Mouse (Mus musculus) T-helper 17 cell (primary cell): ENCODE data around the gene Syt9.

ENCODE experiments used
- in situ Hi-C, 2 experiments: fragments of 300-600 bp; cut with MboI, MseI; formaldehyde crosslinking; loops; 1 replicate in 1 of 2; 2 replicates in 1 of 2; pipeline ENCODE4 v1.15.1; 2025; ENCODE audit warnings: high pct_unique_total_duplicates in 2 of 2

Gene Syt9

DNA sequence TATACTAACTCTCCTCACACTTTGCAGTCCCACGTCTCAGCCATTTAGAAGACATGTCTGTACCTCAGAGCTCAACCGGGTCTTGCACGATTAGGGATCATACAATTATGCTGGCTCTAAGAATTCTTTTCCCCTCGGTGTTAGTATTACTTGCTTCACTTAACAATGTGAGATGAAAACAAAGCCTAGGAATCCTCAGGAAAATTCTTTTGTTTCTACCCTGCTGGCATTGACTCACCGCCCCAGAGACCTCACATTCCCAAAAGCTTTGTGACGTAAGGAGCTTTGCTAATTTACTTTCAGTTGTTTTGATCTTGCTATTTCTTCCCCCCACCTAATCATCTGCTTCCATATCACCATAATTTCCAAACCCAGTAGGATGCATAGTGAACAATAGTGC is 166.0 kb downstream of the Syt9 start:
- in situ Hi-C loops = no loop called here

DNA sequence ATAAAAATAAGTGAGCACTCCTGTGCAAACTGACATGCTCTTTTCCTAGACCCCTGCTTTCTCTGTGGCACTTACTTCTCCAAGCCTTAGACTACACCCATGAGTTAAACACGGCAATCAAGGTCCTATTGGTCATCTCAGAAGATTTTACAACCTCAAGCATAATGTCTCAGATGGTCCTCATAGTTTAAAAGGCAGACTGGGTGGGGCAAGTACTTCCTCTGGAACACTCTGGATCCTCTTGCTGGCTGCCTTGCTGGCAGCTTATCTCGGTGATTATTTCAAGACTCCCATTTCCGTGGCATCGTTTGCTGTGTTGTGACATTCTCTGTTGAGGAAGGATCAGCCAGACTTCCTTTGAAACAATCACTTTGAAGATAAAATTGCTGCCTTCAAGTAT is 169.5 kb downstream of the Syt9 start:
- in situ Hi-C loops = no loop called here

DNA sequence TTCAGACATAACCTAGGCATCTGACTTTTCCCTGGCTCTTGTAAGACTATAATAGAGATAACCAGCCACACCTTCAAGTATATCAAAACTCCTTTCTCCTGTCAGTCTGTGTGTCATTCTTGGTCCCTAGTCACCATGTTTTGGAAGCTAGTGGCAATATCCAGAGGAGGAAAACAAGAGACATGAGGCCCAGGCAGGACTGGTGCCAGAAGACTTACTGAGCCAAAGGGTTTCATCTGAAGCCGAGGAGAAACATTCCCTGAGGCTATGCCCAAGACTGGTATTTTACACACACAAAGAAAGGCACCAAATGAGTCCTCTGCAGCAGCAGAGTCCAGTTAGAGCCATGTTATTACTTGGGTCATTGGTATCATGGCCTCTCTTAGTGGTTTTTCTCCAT is 174.5 kb downstream of the Syt9 start:
- in situ Hi-C loops = no loop called here

DNA sequence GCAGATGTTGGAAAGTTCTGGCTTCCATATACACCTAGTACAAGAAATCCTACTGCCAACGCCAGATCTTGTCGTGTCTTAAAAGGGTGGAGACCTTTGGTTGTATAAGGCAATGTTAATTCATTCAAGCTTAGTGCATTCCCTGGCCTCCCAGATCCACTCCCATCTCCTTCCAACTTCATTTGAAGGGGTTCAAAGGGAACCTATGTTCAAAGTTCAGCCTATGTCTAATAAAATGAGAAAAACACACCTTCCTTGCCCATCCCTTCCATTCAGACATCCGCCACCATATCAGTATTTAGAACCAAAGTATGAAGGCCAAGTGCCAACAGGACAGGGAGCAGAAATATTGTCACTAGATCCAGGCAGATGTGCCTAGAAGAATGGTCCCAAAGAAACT is 177.3 kb downstream of the Syt9 start:
- in situ Hi-C loops = no loop called here

DNA sequence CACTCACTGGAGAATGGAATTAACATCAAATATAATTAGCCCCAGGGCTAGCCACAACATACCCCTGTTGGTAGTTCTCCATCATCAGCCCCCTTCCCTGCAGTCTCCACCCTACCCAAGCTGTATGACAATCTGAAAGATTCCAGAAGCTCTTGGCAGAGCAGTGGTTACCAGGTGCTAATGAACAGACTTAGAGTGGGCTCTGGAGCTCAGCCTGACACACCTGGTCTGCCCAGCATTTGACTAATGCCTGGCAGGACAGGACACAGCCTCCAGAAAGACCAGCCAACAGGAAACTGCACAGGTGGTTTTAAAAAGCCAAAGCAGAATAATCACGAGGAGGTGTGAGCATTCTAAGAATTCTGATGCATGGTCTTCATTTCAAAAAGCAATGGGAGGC is 182.9 kb downstream of the Syt9 start:
- in situ Hi-C loops = no loop called here

DNA sequence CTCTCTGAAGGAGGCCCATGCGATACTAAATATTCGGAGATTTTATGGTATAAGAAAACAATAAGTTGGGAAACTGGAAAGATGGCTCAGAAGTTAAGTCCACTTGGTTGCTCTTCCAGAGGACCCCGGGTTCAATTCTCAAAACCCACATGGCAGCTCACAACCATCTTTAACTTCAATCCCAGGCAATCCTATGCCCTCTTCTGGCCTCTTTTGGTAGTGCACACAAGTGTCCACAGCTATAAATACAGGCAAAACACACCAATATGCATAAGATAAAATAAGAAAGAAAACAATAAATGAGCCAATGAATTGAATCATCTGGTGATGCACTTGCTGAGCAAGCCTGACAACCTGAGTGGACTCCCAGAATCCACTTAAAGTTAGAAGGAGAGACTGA is 185.4 kb downstream of the Syt9 start:
- in situ Hi-C loops = no loop called here

DNA sequence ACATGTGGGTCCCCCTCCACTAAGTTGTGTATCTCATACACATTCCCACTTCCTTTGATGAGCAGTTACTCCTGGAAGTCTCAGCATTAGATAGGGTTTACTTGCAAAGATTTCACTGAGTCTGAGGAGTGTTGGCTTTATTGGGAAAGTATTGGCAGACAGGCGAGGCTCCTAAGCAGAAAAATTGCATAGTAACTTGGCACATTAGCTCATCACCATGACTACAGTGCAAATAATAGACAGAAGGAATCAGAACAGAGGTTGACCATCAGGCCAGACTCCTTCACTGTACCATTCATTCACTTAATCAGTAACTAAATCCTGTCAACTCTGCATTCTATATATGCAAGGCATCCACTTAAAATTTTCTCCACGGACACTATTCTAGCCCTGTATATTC is 190.1 kb downstream of the Syt9 start:
- in situ Hi-C loops = no loop called here

DNA sequence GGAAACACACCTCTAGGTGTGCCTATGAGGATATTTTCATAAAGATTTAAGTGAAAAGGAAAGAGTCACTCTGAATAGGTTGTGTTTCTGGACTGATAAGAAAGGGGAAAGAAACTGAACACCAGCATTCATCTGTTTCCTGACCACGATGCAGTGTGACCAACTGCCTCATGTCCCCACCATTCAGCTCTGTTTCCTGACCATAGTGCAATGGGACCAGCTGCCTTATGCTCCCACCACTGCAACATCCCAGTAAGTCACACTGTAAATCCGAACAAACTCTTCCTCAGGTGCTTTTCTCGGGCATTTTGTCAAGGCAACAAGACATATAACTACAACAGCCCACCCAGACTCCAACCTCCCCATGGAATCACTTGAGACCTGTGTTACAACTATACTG is 191.1 kb downstream of the Syt9 start:
- in situ Hi-C loops = no loop called here

DNA sequence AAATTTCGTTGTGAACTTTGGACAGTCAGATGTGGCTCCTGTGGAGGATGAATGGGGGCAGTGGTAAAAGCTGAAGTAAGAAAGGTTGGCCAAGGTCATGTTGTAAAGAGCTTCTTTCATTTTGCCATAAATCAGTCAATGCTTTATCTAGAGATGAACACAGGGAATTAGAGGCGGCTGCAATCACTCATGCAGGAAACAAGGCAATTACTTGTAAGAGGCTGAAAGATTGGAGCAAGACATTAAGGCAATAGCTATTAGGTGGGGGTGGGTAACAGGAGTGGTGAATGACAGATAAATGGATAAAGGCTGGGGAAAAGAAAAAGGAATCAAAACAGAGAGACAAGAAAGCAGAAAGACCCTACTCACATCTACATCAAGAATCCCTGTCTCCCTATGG is 193.2 kb downstream of the Syt9 start:
- in situ Hi-C loops = no loop called here

DNA sequence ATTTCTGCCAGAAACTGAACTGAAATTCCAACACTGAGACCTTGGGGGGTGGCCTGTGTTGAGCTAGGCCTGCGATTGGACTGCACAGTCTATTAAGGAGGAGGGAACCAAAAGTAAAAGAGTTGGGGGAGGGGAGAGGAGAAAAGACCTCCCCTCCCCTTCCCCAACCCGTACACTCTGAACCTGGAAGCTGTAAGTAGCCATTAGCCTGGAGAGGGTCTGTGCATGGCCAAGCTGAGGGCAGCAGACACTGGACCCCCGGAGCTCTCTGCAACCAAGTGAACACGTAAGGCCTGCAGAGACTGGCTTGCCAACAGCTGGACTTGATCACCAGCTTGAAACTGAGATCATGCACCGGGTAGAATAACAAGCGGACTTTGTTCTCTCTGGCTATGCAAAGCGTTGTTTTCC is 196.7 kb downstream of the Syt9 start, which contains the start of gene Olfml1:
TSS of gene Olfml1 (plus strand) at position 186 of the 411 bp plus-strand sequence.
- in situ Hi-C loops = no loop called here

DNA sequence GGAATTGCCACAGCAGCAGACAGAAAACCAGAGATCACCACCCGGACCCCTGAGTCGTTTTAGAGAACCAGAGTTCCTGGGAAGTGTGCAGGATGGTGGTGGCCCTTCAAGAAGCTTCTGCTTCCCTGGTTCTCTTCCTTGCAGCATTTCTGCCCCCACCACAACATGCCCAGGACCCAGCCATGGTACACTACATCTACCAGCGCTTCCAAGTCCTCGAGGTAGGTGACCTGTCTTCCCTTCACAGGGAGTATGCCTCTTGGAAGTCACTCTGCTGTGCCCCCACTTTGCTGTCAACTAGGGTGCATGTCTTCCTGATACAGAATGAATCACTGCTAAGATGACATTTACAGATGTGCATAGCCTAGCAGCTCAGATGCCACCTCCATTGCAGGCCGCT is 197.1 kb downstream of the Syt9 start:
- in situ Hi-C loops = no loop called here

DNA sequence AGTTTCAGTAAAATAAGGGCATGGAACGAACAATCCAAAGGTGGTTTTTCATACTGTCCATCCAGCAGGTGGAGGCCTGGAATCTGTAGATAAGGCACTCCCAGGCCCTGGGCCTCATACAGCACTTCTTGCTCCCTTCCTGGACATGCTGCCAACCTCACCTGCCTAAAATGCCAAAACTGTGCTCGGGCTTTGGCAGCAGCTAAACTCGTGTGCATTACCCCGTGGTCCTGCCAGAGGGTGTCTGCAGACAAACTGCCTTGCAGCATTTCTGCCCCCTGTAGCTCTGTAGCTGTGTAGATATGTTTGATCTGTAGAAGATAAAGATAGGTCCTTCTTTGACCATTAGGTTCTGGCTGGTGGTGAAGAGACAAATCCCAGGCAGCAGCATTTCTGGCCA is 198.4 kb downstream of the Syt9 start:
- in situ Hi-C loops = no loop called here

DNA sequence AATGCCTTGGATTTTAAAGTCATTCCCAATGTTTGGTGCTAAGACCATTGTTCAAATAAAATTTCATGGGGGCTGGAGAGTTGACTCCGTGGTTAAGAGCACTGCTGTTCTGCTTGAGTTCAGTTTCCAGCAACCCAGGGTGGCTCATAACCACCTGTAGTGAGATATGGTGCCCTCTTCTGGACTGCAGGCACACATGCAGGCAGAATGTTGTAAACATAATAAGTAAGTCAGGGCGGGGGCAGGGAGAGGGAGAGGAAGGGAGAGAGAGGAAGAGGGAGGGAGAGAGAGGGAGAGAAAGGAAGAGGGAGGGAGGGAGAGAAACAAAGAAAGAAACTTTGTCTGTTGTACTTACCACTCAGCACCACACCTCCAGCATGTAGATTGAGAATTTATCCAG is 203.3 kb downstream of the Syt9 start:
- in situ Hi-C loops = no loop called here

DNA sequence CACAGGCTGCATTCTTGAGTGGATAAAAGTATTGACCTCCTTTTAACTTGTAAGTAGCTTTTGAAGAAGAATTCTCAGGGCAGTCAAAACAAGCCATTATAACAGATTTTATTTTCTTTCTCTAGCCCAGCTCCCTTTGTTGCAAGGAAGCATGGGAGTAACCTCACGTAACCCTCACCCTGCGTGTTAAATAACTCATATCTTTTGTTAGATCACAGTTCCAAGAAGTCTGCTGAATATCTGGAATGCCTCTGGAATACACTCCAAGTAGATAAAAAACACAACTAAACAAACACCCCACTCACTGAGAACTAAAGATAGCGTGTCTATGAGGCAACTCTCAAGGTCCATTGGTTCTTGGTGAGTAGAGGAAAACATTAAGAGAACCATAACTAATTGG is 203.7 kb downstream of the Syt9 start:
- in situ Hi-C loops = no loop called here

DNA sequence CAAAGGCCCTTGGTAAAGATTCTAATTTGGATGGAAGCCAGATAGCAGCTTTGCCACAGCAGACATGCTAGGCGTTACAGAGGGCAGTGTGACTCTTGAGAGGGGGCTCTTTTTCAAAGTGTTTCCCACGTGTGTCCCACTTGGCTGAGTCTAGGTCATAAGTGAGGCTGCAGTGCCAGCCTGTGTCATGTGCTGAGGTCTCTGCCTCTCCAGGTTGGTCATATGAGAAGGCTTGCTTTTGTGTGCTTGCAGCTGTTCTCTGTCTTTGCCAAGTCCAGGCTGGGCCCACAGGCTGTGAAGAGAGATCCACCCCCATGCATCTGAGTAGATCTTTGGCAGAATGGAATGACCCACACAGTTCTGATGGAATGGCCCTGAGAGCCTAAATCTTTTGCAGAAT is 222.1 kb downstream of the Syt9 start:
- in situ Hi-C loops = no loop called here

DNA sequence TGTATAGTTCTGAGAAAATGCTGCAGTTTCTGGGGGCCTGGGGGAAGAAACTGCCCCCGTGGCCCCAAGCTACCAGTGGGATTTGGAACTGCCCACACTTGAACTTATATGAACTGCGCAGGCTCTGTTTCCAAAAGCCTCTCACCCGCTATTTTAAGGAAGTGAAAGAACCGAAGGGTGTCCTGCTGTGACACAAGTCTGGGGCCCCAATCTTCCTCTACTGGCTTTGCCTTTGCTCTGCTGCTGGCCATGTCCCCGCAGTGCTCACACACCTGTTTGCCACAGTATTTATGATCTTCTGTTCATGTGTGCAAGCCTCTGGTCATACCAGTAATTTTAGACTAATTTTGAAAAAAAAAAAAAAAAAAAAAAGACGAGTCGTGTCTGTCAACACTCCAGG is 223.4 kb downstream of the Syt9 start:
- in situ Hi-C loops = no loop called here

DNA sequence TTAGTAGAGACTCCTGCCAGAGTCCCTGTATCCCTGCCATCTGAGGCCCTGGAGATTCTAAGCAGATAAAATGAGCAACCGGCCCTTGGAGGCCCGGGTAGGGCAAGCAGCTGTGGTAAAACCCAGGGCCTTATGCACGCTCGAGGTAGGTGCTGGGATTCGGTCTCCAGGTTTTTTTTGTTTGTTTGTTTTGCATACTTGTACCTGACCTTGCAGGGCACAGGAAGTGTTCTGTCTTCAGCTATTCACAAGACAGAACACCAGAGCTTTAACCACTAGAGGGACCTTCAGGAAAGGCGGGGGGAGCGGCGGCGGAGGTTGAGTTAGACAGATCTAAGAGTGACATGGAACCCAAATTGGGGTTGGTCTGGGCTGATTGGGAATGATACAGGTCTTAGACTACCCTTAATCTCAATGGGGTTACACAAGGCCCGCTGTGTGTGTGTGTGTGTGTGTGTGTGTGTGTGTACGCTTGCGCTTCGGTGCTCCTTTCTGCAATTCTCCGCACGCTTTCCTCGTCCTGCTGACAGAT is 223.9 kb downstream of the Syt9 start:
- in situ Hi-C loops = no loop called here

DNA sequence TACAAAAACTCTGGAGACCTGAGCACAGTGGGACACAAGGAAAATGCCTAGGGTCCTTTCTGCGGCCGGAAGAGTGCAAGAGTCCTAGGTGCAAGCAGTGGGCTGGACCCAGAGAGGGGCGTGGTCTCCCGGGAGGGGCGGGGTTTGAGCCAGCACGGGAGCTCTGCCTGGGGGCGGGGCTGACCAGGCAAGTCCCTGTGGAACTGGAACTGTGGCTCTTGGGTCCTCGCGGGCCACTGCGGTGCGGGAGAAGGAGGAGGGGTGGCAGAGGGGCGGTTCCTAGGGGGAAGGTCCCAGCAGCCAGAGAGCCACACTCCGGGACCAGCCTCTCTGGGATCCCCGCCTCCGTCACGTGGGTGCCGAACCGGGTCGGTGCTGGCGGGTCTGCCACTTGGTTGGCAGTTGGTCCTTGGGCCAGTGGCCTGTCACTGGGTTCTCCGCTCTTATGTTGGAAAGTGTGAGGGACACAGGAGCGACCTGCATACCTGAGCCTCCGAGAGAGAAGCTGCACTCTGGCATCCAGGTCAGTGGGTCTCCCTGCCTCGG is 224.4 kb downstream of the Syt9 start, which contains the start of gene Ppfibp2:
TSS of gene Ppfibp2 (plus strand) at position 351 of the 546 bp plus-strand sequence.
- in situ Hi-C loops = no loop called here

DNA sequence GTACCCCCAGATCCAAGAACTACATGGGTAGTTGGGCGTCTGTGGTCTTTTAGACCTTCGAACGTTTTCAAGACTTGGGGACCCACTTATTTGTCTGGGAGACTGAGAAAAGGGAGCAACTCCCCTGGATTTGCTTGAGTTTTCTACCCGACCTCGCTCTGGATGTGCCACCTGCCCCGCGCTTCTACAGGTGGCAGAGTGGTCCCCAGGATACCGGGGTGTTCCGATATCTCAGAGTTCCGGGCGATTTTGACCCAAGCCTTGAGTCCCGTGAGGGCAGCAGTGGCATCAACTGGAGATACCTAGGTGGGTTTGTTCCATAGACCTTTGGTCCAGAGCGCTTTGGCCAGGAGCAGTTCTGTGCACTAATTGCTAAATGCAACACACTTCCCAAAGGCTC is 224.9 kb downstream of the Syt9 start:
- in situ Hi-C loops = no loop called here

DNA sequence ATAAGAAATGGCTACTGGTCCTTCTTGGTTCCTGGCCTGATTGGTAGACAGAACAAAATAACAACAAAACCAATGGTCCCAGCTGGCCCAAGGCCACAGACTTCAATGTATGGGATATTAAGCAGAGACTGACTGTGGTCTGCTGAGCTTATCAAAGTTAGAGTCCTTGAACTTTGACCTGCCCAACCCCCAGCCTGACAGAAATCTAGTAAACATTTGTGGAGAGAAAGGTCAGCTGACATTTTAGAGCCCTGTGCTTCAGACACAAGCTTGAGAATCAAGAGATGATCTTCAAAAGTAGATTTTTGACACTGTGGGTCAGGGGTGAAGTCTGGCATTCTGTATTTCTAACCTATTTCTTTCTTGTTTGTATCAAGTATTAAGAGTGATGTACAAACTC is 226.2 kb downstream of the Syt9 start:
- in situ Hi-C loops = no loop called here

DNA sequence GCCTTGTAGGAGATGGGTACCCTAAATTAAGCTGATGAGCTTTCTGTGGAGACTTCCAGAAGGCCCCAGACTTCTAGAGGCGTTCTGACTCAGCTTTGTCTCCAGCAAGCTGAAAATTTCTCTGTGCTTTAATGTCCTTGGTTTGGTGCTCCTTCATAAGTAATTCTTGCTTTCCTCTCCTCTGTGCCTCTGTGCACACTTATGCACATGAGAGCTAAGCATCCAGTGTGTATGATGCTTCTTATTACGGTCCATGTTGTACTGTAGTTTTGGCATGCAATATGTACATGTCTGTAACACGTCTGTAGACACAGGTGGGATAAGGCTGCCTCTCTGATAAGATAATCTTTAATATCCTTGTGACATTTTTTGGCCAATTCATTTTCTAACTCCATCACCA is 227.4 kb downstream of the Syt9 start:
- in situ Hi-C loops = no loop called here
